Mouse (Mus musculus) ES-Bruce4 (cell line): ENCODE measurements around the gene Psma6.

Source experiments
- CTCF ChIP-seq: IDR thresholded peaks from one replicate; pipeline ENCODE4 v1.8.1; 2011; ENCODE audit warnings: low read depth, low read length
- POLR2A ChIP-seq: IDR thresholded peaks from one replicate; pipeline ENCODE4 v1.8.1; 2011; ENCODE audit warnings: low read length; ENCODE audit not compliant: insufficient read depth

- no peak for TF ChIP-seq CTCF
- no peak for TF ChIP-seq POLR2A
Observed at GRCm38 (mm10) chr12:55344583-55344982, 39.4 kb upstream of the Psma6 start.
